Mouse (Mus musculus) regulatory T cell (primary cell): ENCODE measurements around the gene Cflar.
"Not testable (repeated sequence)": the region's sequence is repeated elsewhere in the genome, so short reads cannot be mapped to it uniquely, and the experiment has no call there.

ENCODE experiments used
- in situ Hi-C: fragments of 300-600 bp; cut with MboI, MseI; formaldehyde crosslinking; loops from one replicate; pipeline ENCODE4 v1.15.1; 2025; ENCODE audit warnings: high pct_unique_total_duplicates

Cflar gene

GRCm38 (mm10) chr1:58773905-58774304 lies 62.6 kb downstream of the Cflar start:
- in situ Hi-C loops, result no loop called here

- in situ Hi-C loops, result loop anchor here (5.0 kb wide), 1 partner anchor 122 kb away; no protein-coding TSS in a partner anchor
These were observed 64.1 kb downstream of the Cflar start for GRCm38 (mm10) chr1:58775361-58775760.

- in situ Hi-C loops, result loop anchor here (5.0 kb wide), 1 partner anchor 120 kb away; no protein-coding TSS in a partner anchor
These were observed 66.3 kb downstream of the Cflar start for GRCm38 (mm10) chr1:58777583-58777982.

- in situ Hi-C loops, result loop anchor here (5.0 kb wide), 1 partner anchor 119 kb away; no protein-coding TSS in a partner anchor
These were observed 66.9 kb downstream of the Cflar start for GRCm38 (mm10) chr1:58778226-58778625.

- in situ Hi-C loops, result loop anchor here (5.0 to 10.0 kb wide), 2 partner anchors 56 to 829 kb away; no protein-coding TSS in a partner anchor
These were observed 75.0 kb downstream of the Cflar start for GRCm38 (mm10) chr1:58786276-58786675.

GRCm38 (mm10) chr1:58788410-58788809 lies 77.1 kb downstream of the Cflar start:
- in situ Hi-C loops, result loop anchor here (5.0 to 10.0 kb wide), 2 partner anchors 54 to 826 kb away; no protein-coding TSS in a partner anchor

- in situ Hi-C loops, result no loop called here
These were observed 83.4 kb downstream of the Cflar start for GRCm38 (mm10) chr1:58794705-58795104.

- in situ Hi-C loops, result no loop called here
These were observed 84.2 kb downstream of the Cflar start, which contains the start of gene Casp8 for GRCm38 (mm10) chr1:58795291-58796058. Casp8 (plus strand) TSS chr1:58795374.

GRCm38 (mm10) chr1:58796059-58796363 lies 84.7 kb downstream of the Cflar start:
- in situ Hi-C loops, result no loop called here

GRCm38 (mm10) chr1:58796853-58797252 lies 85.5 kb downstream of the Cflar start:
- in situ Hi-C loops, result no loop called here

- in situ Hi-C loops, result no loop called here
These were observed 86.1 kb downstream of the Cflar start for GRCm38 (mm10) chr1:58797370-58797769.

GRCm38 (mm10) chr1:58798911-58799310 lies 87.6 kb downstream of the Cflar start:
- in situ Hi-C loops, result no loop called here

GRCm38 (mm10) chr1:58800644-58801043 lies 89.3 kb downstream of the Cflar start:
- in situ Hi-C loops, result not testable (repeated sequence)

GRCm38 (mm10) chr1:58801558-58802285 lies 90.4 kb downstream of the Cflar start:
- in situ Hi-C loops, result no loop called here

GRCm38 (mm10) chr1:58802322-58803273 lies 91.3 kb downstream of the Cflar start:
- in situ Hi-C loops, result no loop called here

- in situ Hi-C loops, result no loop called here
These were observed 92.2 kb downstream of the Cflar start for GRCm38 (mm10) chr1:58803531-58803930.

- in situ Hi-C loops, result no loop called here
These were observed 95.3 kb downstream of the Cflar start for GRCm38 (mm10) chr1:58806651-58807050.
